Mouse (Mus musculus): ENCODE measurements around the gene Gpc3.

- TF ChIP-seq CTCF (IDR thresholded peaks at IDR 0.05; ENCODE audit: control insufficient read depth, insufficient read depth, insufficient replicate concordance, low read depth, low read length) (no peak), POLR2A (IDR thresholded peaks at IDR 0.05; ENCODE audit: control insufficient read depth, low read depth, low read length) (no peak)
These were observed 331.7 kb downstream of the Gpc3 start for GRCm38 (mm10) chrX:52282070-52282469.

Data from testis, adult 2 months (tissue).